Mouse (Mus musculus): ENCODE measurements at regions not wholly inside any gene's neighbourhood (a gene's known extent, or its start where the extent isn't known, plus 50 kb on each side); places are given as distances from the start of the nearest gene placed in this dataset.

- no peak for DNase-seq (ENCODE audit: low read depth)
Measured at GRCm38 (mm10) chr11:112886139-112886538, 104.1 kb downstream of the Sox9 start.

- no peak for DNase-seq (ENCODE audit: low read depth)
Measured at GRCm38 (mm10) chr11:112889760-112890159, 107.7 kb downstream of the Sox9 start.

GRCm38 (mm10) chr11:112897597-112897996 is 115.6 kb downstream of the Sox9 start:
- DNase-seq (ENCODE audit: low read depth), result peak; percentile 36

DNA sequence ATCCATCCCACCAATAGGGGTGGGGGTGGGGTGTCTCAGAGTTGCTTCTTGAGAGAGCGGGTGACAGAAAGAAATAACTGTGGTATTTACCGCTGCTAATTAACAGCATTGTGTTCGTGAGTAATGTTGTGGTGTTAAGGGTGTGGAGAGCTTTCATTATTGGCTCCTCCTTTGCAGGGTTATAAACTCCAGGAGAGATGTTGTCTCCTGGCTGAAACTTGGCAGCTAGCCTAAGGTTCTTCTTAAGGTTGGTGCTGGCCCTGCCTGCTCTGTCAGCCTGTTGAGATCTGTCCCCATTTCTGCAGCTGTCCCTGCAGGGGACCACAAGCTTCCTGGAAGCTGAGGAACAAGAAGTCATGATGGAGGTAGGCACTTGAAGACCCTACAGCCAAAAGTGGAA is 120.6 kb downstream of the Sox9 start:
- DNase-seq (ENCODE audit: low read depth), result no peak

- DNase-seq (ENCODE audit: low read depth), result no peak
Measured at GRCm38 (mm10) chr11:112910309-112910708, 128.3 kb downstream of the Sox9 start.

DNA sequence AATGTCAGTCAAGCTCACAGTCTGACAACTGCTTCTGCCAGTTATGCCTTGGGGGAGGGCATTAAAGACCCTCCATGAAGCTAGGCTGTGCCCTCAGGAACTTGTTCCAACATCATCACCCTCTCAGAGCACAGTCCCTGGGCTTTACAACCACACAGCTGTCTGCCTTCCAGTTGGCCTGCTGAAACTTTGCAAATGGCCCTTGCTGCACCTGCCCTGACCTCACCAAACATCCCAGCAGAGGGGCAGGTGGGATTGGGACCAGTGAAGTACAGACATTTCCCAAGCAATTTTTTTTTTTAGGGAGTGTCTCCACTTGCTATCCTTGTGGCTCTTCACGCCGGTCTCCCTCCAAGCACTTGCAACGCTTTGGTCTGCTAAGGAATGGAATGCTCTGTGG is 130.9 kb downstream of the Sox9 start:
- DNase-seq (ENCODE audit: low read depth), result no peak

GRCm38 (mm10) chr11:112916923-112917322 is 134.9 kb downstream of the Sox9 start:
- DNase-seq (ENCODE audit: low read depth), result no peak

GRCm38 (mm10) chr11:112920131-112920530 is 138.1 kb downstream of the Sox9 start:
- DNase-seq (ENCODE audit: low read depth), result no peak

DNA sequence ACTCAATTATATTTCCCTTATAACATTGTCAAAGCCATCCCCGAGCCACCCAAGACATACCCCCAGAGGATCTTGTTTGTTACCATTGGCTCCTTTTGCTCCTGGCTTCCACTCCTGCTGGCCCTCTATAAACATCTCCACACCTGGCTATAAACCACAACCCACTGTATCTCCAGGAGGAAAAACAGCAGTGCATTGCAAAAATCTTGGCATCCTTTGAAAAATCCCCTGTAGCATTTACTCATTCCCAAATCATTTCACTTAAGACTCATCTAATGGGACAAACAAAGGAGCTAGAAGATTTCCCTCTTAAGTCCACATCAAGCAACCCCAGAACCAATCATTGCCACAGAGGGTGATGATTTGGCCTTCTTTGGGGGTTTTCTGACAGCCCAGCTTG is 142.6 kb downstream of the Sox9 start:
- DNase-seq (ENCODE audit: low read depth), result no peak

DNA sequence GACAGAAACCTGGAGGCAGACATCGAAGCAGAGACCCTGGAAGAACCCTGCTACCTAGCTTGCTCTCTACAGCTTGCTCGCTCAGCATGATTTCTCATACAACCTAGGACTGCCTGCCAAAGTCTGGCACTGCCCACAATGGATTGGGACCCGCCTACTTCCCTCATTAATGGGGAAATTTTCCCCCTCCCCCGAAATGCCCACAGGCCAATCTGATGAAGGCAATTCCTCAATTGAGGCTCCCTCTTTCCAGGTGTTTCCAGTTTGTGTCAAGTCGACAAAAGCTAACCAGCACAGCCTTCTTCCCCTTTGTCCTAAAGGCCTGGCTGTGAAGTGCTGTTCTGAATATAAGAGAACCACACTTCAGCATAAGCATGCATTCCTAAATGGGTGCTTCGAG is 143.1 kb downstream of the Sox9 start:
- no peak for DNase-seq (ENCODE audit: low read depth)

DNA sequence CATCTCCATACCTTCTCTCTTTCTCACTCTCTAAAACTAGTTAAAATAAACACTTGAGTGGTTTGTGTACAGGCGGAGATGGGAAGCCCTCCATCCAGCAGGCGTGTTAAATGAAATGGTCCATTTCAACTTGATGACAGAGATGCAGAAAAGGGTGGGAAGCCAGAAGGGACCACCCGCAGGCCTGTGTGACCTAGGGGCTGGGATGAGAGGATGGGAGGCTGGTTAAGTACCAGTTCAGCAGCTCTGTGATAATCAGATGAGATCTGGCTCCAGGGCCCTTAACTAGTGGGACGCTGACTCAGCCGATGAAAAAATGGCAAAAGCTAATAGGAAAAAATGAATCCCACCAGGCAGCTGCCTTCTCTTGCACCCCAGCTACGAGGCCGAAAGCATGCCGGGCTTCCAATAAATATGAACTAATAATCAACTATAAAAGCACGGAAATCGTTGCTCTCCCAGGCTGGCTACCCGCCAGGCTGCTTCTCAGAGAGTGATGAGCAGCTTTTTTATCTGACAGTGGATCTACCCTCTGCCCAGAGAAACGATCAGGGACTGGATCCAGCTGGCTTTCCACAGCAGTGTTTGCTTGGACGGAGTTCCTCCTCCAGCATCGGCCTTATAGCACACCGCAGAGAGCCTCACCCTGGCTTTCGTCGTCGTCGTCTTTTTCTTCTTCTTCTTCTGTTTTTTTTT is 144.5 kb downstream of the Sox9 start:
- no peak for DNase-seq (ENCODE audit: low read depth)

GRCm38 (mm10) chr11:112930186-112930808 is 148.3 kb downstream of the Sox9 start:
- no peak for DNase-seq (ENCODE audit: low read depth)

GRCm38 (mm10) chr11:112938035-112938434 is 156.0 kb downstream of the Sox9 start:
- no peak for DNase-seq (ENCODE audit: low read depth)

GRCm38 (mm10) chr11:112951421-112951820 is 169.4 kb downstream of the Sox9 start:
- DNase-seq (ENCODE audit: low read depth), result no peak

GRCm38 (mm10) chr11:112952356-112952755 is 170.3 kb downstream of the Sox9 start:
- no peak for DNase-seq (ENCODE audit: low read depth)

- DNase-seq (ENCODE audit: low read depth), result no peak
Measured at GRCm38 (mm10) chr11:112953491-112953890, 171.5 kb downstream of the Sox9 start.

DNA sequence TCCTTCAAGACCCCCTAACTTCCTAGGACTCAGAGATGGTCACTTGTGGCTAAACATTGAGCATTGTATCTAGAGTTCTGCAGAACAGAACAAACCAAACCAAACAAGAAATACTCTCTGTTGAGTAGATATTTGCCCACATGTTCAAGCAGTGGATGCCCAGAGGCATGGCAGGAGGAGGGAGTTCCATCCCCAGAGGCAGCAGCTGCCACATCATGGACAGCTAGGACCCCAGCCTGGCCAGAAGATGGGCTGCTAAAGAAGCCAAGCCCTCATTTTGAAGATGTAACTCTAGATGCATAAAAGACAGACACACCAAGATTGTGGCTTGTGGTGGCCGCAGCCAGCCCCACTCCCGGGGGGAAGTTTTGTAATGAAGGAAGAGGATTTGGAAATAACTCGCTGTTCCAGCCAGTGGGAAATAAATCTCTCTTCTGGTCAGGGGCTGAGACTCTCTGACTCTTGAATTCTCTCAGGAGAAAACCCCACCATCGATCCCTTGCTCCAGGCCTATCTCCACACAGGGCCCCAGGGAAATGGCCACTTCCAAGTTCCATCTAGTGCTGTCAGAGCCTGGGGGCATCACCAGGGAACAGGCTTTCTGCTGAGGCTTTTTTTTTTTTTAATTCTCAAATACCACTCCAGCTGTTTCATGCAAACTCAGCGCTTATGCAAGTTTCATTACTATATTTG is 174.9 kb downstream of the Sox9 start:
- DNase-seq (ENCODE audit: low read depth), result no peak

GRCm38 (mm10) chr11:112959609-112960008 is 177.6 kb downstream of the Sox9 start:
- no peak for DNase-seq (ENCODE audit: low read depth)

GRCm38 (mm10) chr11:112973286-112973685 is 191.3 kb downstream of the Sox9 start:
- DNase-seq (ENCODE audit: low read depth), result no peak

DNA sequence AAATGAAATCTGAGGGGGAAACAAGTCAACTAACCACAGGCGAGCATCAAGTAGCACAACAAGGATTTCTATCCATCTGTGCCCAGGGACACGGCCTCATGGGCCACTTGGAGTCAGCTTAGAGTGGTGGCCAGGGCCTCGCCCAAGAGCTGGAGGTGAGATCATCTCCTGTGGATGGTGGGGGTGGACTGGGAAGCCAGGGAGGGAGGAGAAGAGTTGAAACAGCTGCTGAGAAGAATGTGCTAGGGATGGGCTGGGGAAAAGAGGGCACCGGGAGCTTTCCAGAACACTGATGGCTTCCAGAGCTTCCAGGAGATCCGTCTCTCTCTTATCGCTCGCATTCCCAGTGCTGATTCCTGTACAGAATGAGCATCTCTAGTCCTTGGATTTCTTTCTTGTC is 192.9 kb downstream of the Sox9 start:
- no peak for DNase-seq (ENCODE audit: low read depth)

DNA sequence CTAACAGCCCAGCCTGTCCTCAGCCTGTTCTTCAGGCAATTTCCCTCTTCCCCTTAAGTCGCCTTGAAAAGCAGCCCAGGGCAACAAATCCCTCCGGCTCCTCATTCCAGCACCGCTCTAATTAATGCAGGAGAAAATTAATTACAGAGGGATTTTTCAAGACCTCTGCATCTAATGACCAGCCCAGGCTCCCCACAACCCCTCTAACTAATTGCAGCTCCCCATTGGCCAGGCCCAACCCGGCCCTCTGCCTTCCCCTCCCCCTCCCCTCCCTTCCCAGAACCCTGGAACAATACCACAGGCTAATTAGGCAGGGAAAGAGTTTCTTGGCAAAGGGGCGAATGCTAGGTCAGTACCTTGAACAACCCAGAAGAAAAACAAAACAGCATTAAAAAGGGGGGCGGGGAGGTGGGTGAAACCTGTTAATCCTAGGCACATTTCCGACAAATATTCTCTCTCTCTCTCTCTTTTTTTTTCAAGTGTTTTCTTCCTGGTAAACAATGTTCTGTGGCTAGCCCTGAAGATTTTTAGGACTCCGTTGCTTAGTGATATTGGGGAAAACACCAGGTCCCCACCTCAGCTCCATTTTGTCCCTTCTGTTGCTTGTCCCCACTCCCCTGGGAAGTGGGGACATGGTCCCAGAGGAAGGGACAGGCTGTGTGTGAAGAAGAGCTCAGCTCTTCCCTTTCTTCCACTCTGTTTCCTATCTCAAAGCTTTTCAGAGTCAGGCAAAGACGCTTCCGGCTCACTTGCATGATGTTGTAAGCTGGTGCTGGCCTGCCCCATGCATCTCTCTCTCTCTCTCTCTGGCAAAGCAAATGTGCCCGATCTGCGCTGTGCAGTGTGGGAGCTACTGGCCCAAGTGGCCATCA is 195.1 kb downstream of the Sox9 start:
- DNase-seq (ENCODE audit: low read depth), result no peak

- no peak for DNase-seq (ENCODE audit: low read depth)
Measured at GRCm38 (mm10) chr11:112978884-112979283, 196.9 kb downstream of the Sox9 start.
